Mouse (Mus musculus) myocyte (in vitro differentiated cells): Measurements from ENCODE around the gene Nrarp. TPM values are rescaled to one million over a fixed set of nuclear protein-coding genes. Genes with fewer than 3 reads are reported as not detected.

Experiments
- H3K27me3 ChIP-seq: one replicate; pipeline ENCODE4 v1.6.1; 2011; ENCODE audit not compliant: control insufficient read depth, insufficient read depth, insufficient read length
- H3K36me3 ChIP-seq: one replicate; pipeline ENCODE4 v1.6.1; 2011; ENCODE audit not compliant: control insufficient read depth, insufficient read depth
- H3K4me2 ChIP-seq: one replicate; pipeline ENCODE4 v1.6.1; 2011; ENCODE audit warnings: low read depth, control low read depth
- H3K4me3 ChIP-seq: one replicate; pipeline ENCODE4 v1.5.1; 2011; ENCODE audit warnings: mild to moderate bottlenecking, control low read depth, moderate library complexity
- H3K79me2 ChIP-seq: one replicate; pipeline ENCODE4 v1.6.1; 2011; ENCODE audit not compliant: control insufficient read depth, insufficient read depth
- H3ac ChIP-seq: one replicate; pipeline ENCODE4 v1.6.1; 2011; ENCODE audit not compliant: control insufficient read depth, insufficient read length
- CEBPB ChIP-seq: IDR thresholded peaks from 2 replicates; pipeline ENCODE4 v1.6.1; 2011; ENCODE audit warnings: mild to moderate bottlenecking, moderate library complexity; ENCODE audit not compliant: poor library complexity, insufficient read depth, severe bottlenecking
- E2F4 ChIP-seq: IDR thresholded peaks from one replicate; pipeline ENCODE4 v1.6.1; 2011; ENCODE audit warnings: mild to moderate bottlenecking, control low read depth, moderate library complexity; ENCODE audit not compliant: insufficient read depth
- MAX ChIP-seq: IDR thresholded peaks from one replicate; pipeline ENCODE4 v1.6.1; 2011; ENCODE audit warnings: low read depth, mild to moderate bottlenecking, control low read depth
- MYOD1 ChIP-seq, 3 experiments: IDR thresholded peaks; one replicate each; pipeline ENCODE4 v1.6.1; 2011; ENCODE audit warnings: control low read depth in 2 of 3, low read depth in 2 of 3, mild to moderate bottlenecking in 2 of 3, moderate library complexity in 1 of 3; ENCODE audit not compliant: insufficient read length in 2 of 3, control insufficient read depth in 1 of 3
- MYOG ChIP-seq, 3 experiments: IDR thresholded peaks; one replicate each; pipeline ENCODE4 v1.6.1; 2011; ENCODE audit warnings: control low read depth in 2 of 3, low read depth in 2 of 3, mild to moderate bottlenecking in 2 of 3; ENCODE audit not compliant: insufficient read length in 2 of 3, control insufficient read depth in 1 of 3, insufficient read depth in 1 of 3
- POLR2A ChIP-seq: IDR thresholded peaks from one replicate; pipeline ENCODE4 v1.6.1; 2011; ENCODE audit warnings: low read depth, mild to moderate bottlenecking, control low read depth, moderate library complexity; ENCODE audit not compliant: insufficient read length
- POLR2AphosphoS2 ChIP-seq: IDR thresholded peaks from one replicate; pipeline ENCODE4 v1.6.1; 2011; ENCODE audit warnings: low read depth, control low read depth; ENCODE audit not compliant: insufficient read length
- REST ChIP-seq: IDR thresholded peaks from one replicate; pipeline ENCODE4 v1.6.1; 2011; ENCODE audit warnings: mild to moderate bottlenecking, control low read depth, moderate library complexity; ENCODE audit not compliant: insufficient read depth, insufficient read length
- SRF ChIP-seq: IDR thresholded peaks from one replicate; pipeline ENCODE4 v1.6.1; 2011; ENCODE audit warnings: low read depth; ENCODE audit not compliant: control insufficient read depth, insufficient read length
- TCF12 ChIP-seq: IDR thresholded peaks from one replicate; pipeline ENCODE4 v1.6.1; 2011; ENCODE audit warnings: mild to moderate bottlenecking, control low read depth; ENCODE audit not compliant: poor library complexity, insufficient read depth, severe bottlenecking
- TCF3 ChIP-seq: IDR thresholded peaks from one replicate; pipeline ENCODE4 v1.6.1; 2011; ENCODE audit warnings: low read depth, control low read depth; ENCODE audit not compliant: insufficient read length
- USF1 ChIP-seq: IDR thresholded peaks from one replicate; pipeline ENCODE4 v1.6.1; 2011; ENCODE audit warnings: low read depth, mild to moderate bottlenecking, control low read depth, moderate library complexity
- polyA plus RNA-seq: library from polyadenylated mRNA; unstranded; fragments of >200 nt; fragmentation: generic; extraction: Trizol; gene quantifications from one replicate; pipeline ENCODE4 v1.2.1, GENCODE M21; 2012; ENCODE audit warnings: missing spikeins

The Nrarp gene
- polyA plus RNA-seq, 1 experiment, result 1.3 TPM

DNA sequence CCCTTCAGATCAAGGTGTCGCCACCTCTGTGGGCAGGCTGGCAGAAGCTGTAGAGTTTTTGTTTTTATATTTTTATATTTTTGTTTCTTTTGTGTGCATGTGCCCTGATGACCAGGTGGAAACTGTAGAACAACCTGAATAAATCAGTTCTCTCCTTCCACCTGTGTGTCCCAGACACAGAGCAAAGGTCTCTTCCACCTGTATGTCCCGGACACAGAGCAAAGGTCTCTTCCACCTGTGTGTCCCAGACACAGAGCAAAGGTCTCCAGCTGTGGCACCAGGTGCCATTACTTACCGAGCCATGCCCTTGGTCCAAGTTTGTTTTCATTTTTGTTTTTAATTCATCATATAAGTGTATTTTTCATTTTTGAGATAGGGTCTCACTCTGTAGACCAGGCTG is 24.4 kb upstream of the Nrarp start:
- TF ChIP-seq REST (no peak), TCF3 (no peak), MAX (no peak), POLR2A (no peak), POLR2AphosphoS2 (no peak), USF1 (no peak), CEBPB (no peak), SRF (no peak)
- no peak overlapping the region for H3ac ChIP-seq
- H3K4me3 ChIP-seq, result no peak overlapping the region
- no peaks in the 10 kb centered on the region for H3K36me3 ChIP-seq
- no peaks in the 10 kb centered on the region for H3K27me3 ChIP-seq
- H3K4me2 ChIP-seq, result no peak overlapping the region
- H3K79me2 ChIP-seq, result no peaks in the 10 kb centered on the region

DNA sequence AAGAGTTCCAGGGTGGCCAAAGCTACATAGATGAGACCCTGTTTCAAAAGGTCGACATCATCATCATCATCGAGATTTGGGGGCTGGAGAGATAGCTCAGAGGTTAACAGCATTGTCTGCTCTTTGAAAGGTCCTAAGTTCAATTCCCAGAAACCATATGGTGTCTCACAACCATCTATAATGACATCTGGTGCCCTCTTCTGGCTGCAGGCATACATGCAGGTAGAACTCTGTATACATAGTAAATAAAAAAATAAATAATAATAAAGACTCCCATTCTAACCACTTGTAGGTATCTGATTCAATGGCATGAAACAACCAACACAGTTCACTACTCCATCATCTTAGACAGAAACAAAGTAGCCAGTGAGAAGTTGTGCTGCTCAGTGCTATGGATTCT is 23.6 kb upstream of the Nrarp start:
- no peak overlapping the region for H3K4me2 ChIP-seq
- peaks cover 1% of the 10 kb centered on the region for H3K27me3 ChIP-seq
- no peak for TF ChIP-seq SRF
- TF ChIP-seq MYOD1 (IDR thresholded peaks at IDR 0.05; ENCODE audit: control insufficient read depth in 1 of 3, insufficient read length in 2 of 3, low read depth in 2 of 3), result no peak
- TF ChIP-seq MYOG (IDR thresholded peaks at IDR 0.05; ENCODE audit: control insufficient read depth in 1 of 3, insufficient read depth in 1 of 3, insufficient read length in 2 of 3, low read depth in 2 of 3), result no peak
- no peak for TF ChIP-seq USF1
- no peak for TF ChIP-seq POLR2AphosphoS2
- no peak for TF ChIP-seq CEBPB
- no peak for TF ChIP-seq TCF12
- TF ChIP-seq MAX, result no peak
- no peak for TF ChIP-seq POLR2A
- no peak for TF ChIP-seq E2F4
- no peak for TF ChIP-seq TCF3
- H3K79me2 ChIP-seq, result no peaks in the 10 kb centered on the region
- no peak overlapping the region for H3ac ChIP-seq
- H3K36me3 ChIP-seq, result no peaks in the 10 kb centered on the region
- no peak overlapping the region for H3K4me3 ChIP-seq

DNA sequence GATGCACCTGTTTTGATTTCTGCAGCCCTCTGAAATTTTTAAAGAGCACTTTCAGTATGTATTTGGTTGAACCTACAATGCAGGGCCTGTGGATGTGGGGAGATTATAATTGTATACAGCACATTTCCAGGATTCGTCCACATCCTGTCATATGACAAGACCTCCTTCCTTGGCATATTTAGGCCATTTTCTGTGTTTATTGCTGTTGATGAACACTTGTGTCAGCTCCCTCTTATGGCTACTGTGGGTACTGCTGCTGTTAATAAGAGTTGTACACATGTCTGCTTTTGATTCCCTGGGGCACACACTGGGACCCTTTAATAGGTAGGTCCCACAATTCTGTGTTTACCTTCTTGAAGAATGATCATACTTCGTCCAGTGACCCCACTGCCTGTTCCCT is 22.9 kb upstream of the Nrarp start:
- H3K4me3 ChIP-seq, result no peak overlapping the region
- no peak overlapping the region for H3ac ChIP-seq
- H3K36me3 ChIP-seq, result no peaks in the 10 kb centered on the region
- TF ChIP-seq TCF12, result no peak
- no peak for TF ChIP-seq POLR2A
- TF ChIP-seq REST, result no peak
- no peak for TF ChIP-seq E2F4
- no peak for TF ChIP-seq MYOG (IDR thresholded peaks at IDR 0.05; ENCODE audit: control insufficient read depth in 1 of 3, insufficient read depth in 1 of 3, insufficient read length in 2 of 3, low read depth in 2 of 3)
- TF ChIP-seq POLR2AphosphoS2, result no peak
- TF ChIP-seq TCF3, result no peak
- no peak for TF ChIP-seq USF1
- no peak for TF ChIP-seq MAX
- TF ChIP-seq SRF, result no peak
- TF ChIP-seq MYOD1 (IDR thresholded peaks at IDR 0.05; ENCODE audit: control insufficient read depth in 1 of 3, insufficient read length in 2 of 3, low read depth in 2 of 3), result no peak
- TF ChIP-seq CEBPB, result no peak
- H3K79me2 ChIP-seq, result no peaks in the 10 kb centered on the region
- H3K27me3 ChIP-seq, result peaks cover 8% of the 10 kb centered on the region
- no peak overlapping the region for H3K4me2 ChIP-seq

DNA sequence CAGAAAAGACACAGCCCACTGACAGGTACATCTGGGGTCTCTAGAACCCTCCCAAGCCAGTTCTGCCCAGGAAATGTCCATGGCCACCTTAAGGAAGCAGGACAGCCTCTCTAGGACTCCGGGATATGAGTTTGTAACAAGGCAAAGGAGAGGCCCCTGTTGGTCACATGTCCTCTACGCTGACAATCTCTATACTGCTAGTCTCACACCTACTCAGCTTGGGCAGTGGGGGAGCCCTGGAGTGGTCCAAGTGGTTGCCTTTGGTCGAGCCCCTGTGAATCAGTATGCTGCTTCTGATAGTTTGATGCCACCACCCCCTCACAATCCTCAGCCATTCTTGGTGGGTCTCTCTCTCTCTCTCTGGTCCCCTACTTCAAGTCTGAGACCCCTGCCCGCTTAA is 13.1 kb upstream of the Nrarp start:
- H3K79me2 ChIP-seq, result no peaks in the 10 kb centered on the region
- TF ChIP-seq CEBPB (no peak), MYOG (IDR thresholded peaks at IDR 0.05; ENCODE audit: control insufficient read depth in 1 of 3, insufficient read depth in 1 of 3, insufficient read length in 2 of 3, low read depth in 2 of 3) (no peak), TCF12 (no peak), REST (no peak), POLR2A (no peak), E2F4 (no peak), MAX (no peak), POLR2AphosphoS2 (no peak), SRF (no peak), USF1 (no peak), TCF3 (no peak), MYOD1 (IDR thresholded peaks at IDR 0.05; ENCODE audit: control insufficient read depth in 1 of 3, insufficient read length in 2 of 3, low read depth in 2 of 3) (no peak)
- H3ac ChIP-seq, result no peak overlapping the region
- H3K4me2 ChIP-seq, result peak overlapping the region; percentile 51
- peak overlapping the region; percentile 6 for H3K4me3 ChIP-seq
- H3K36me3 ChIP-seq, result no peaks in the 10 kb centered on the region
- peaks cover 2% of the 10 kb centered on the region for H3K27me3 ChIP-seq

DNA sequence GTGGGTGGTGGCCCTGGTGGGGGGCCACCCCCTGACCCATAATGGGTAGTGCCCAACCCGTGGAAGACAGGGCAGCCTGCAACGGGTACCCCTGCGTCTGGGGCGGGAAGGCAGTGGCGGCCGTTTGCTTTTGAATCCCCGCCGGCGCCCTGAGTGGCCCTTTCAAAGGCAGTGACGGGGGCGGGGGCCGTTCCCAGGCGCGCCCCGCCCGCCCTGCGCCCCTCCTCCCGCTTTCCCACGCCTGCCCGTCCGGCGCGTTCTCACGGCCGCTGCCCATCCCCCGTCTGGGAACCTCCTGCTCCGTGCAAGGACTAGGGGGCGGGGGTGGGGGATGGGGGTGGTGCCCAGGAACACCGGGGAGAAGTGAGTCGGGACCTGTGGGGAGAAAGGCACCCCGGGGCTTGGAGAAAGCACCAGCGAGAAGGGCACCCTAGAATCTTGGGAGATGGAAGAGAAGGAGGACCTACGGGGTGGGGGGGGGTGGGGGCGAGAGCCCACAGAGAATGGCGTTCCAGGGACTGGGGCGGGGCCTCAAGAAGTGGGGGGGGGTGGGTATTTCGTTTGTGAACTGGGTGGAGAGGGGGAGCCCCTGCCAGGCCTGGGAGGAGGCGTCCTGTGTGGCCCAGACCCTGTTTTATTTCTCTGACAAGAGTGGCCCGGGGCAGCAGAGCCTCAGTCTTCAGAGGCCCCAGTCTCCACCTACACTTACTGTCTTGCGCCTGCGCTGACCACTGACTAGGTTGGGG is 12.5 kb upstream of the Nrarp start:
- peak overlapping the region; percentile 6 for H3K4me3 ChIP-seq
- H3K36me3 ChIP-seq, result no peaks in the 10 kb centered on the region
- no peaks in the 10 kb centered on the region for H3K27me3 ChIP-seq
- no peaks in the 10 kb centered on the region for H3K79me2 ChIP-seq
- H3K4me2 ChIP-seq, result peak overlapping the region; percentile 51
- TF ChIP-seq POLR2AphosphoS2 (no peak), MAX (no peak), MYOD1 (IDR thresholded peaks at IDR 0.05; ENCODE audit: control insufficient read depth in 1 of 3, insufficient read length in 2 of 3, low read depth in 2 of 3) (no peak), E2F4 (peak; percentile 57), CEBPB (no peak), MYOG (IDR thresholded peaks at IDR 0.05; ENCODE audit: control insufficient read depth in 1 of 3, insufficient read depth in 1 of 3, insufficient read length in 2 of 3, low read depth in 2 of 3) (no peak), POLR2A (peak; percentile 22), TCF3 (no peak)
- no peak overlapping the region for H3ac ChIP-seq
